Mouse (Mus musculus): ENCODE measurements around the gene Crp. TPM values are rescaled to one million over a fixed set of nuclear protein-coding genes. Genes with fewer than 3 reads are reported as not detected.
A peak's percentile ranks its signal among the peaks of the same experiment; 100 is the strongest.

Crp gene
- total RNA-seq (2015) = not detected in 2 replicates
- not detected in 2 replicates for total RNA-seq (2017)

GRCm38 (mm10) chr1:172697844-172698243 lies at the start of gene Crp:
TSS of gene Crp (plus strand) at chr1:172698055.
- ATAC-seq (replicated peaks; ENCODE audit: poor library complexity) = no peak

GRCm38 (mm10) chr1:172649396-172649795 lies 48.5 kb upstream of the Crp start:
- ATAC-seq (replicated peaks; ENCODE audit: poor library complexity) = no peak

DNA sequence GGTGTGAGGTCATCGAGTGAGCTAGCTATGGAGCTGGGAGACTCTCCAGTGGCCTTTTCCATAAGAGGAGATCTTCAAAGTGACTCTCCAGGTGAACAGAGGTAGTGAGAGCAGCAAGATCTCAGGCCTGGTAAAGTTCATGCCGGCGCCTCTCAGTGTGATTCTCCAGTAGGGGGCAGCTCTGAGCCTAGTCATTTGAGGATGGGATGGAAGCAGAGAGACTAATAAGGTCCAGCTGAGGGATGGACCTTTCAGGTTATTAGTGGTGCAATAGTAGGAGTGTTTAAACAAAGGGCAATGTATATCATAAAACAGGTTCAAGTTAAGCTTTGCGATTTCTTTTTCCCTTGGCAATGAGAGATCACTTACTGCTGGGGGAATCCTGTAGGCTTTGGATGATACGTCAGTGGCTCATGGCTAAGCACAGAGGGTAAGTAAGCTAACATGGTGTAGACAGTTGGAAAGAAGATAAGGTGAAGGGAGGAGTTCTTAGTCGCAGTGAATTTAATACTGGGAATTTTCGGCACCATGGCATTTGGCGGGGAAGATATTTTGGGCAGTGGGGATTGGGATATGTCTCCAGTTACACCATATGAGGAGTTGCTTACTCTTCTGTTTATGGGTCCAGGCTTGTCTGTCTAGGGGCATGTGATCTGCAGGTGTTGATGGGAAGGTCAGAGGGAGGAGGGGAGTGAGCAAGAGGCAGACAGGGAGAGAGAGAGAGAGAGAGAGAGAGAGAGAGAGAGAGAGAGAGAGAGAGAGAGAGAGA lies 47.2 kb upstream of the Crp start:
- peak; percentile 70 for ATAC-seq (replicated peaks; ENCODE audit: poor library complexity)

DNA sequence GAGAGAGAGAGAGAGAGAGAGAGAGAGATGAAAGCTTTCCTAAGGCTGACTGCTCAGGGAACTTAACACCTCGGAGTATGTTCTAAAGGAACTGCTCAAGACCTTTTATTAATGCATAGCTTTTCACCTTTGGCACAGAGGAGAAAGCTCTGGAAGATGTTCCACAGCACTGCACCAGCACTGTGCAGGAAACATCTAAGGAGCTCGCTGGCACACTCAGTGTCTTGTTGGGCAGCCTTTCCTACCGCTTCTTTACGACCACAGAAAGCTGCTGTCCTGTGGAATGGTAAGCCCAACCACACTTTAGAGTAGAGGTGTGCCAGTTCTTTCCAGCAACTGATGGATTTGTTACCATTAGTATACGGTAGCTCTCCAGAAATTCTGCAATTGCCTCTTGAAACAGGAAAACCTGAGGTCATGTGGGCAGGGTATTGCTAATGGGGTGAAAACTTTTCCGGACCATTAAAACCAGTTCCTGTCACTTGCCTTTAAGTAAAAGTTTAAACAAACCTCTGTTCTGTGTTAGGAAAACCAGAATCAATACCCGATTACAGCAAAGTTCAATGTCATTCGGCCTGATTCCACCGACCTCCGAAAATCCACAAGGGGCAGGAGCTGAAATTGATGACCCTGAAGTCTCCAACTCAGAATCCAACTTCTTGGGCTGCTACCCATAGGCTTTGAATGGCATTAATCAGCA lies 46.4 kb upstream of the Crp start:
- no peak for ATAC-seq (replicated peaks; ENCODE audit: poor library complexity)

GRCm38 (mm10) chr1:172652040-172652662 lies 45.7 kb upstream of the Crp start:
- ATAC-seq (replicated peaks; ENCODE audit: poor library complexity) = no peak

DNA sequence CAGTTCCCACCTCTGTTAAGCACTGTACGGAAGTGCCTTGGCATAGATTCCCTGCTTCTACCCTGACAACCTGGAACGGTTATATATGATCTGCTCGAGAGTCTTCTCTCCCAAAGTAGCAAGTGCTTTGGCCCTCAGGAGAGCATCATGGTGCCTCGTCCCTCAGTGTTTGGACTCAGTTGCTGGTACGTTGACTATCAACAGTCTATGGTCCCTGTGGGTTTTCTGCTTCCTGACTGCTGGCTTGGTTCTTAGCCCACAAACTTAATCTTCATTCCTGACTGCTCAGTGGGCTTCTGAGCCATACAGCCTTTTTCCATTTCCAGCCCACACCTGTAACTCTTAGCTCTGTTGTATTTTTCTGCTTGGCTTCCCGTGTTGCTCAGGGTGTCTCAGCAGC lies 44.0 kb upstream of the Crp start:
- ATAC-seq (replicated peaks; ENCODE audit: poor library complexity) = peak; percentile 30; the same call in 1 of the 2 replicates

- ATAC-seq (replicated peaks; ENCODE audit: poor library complexity) = no peak
These were observed 40.6 kb upstream of the Crp start for GRCm38 (mm10) chr1:172657266-172657665.

- no peak for ATAC-seq (replicated peaks; ENCODE audit: poor library complexity)
These were observed 38.2 kb upstream of the Crp start for GRCm38 (mm10) chr1:172659688-172660087.

DNA sequence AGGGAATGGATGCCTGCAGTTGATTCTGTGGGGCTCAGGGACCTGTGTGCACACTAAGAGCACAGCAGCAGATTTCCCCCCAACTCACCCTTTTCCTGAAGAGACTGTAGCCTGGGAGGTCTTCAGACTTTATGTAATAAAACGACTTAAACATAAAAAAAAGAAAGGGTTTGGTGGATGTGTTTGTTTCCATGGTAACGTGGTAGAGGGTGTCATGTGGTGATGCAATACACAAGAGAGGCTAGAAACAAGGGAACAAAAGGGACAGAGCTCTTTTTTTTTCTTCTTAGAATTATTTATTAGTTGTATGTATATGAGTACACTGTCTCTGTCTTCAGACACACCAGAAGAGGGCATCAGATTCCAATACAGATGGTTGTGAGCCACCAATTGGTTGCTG lies 32.4 kb upstream of the Crp start:
- peak; percentile 44; the same call in 1 of the 2 replicates for ATAC-seq (replicated peaks; ENCODE audit: poor library complexity)

DNA sequence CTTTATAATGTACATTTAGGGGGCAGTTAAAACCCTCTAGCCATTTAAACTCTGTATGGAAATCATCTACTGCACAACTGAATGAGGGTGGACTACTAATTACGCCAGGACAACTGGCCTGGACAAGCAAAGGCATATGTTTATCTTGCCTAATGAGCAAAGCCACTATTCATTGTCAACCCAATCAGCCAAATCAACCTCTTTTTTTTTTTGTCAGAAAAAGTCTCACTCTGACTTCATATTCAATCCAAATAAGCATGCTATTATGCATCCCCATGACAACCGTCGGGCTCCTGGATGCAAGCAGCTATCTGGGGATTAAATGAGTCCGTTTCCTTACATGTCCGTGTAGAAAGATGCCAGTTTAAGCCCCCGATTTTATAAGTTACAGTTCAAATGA lies 30.3 kb upstream of the Crp start:
- ATAC-seq (replicated peaks; ENCODE audit: poor library complexity) = no peak

DNA sequence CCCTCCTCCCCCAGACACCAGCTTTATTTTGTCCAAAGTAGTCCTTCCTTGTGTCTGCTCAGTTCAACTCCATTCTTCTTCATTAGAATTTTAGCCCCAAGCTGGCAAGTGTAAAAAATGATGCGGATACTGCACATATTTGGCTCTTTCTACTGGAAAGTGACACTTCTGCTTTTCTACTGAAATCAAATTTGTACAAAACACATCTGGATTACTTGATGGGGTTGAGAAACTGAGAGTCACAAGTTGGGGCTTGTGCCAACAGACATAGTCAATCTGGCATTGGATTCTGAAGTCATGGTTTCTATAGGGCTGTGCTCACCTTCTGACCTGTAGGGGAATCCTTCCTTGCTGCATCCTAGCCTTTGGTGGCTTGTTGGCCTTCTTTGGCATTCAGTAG lies 27.1 kb upstream of the Crp start:
- peak; percentile 58 for ATAC-seq (replicated peaks; ENCODE audit: poor library complexity)

GRCm38 (mm10) chr1:172680742-172681141 lies 17.1 kb upstream of the Crp start:
- ATAC-seq (replicated peaks; ENCODE audit: poor library complexity) = no peak

- no peak for ATAC-seq (replicated peaks; ENCODE audit: poor library complexity)
These were observed 14.3 kb upstream of the Crp start for GRCm38 (mm10) chr1:172683551-172683950.

GRCm38 (mm10) chr1:172683957-172684356 lies 13.9 kb upstream of the Crp start:
- ATAC-seq (replicated peaks; ENCODE audit: poor library complexity) = no peak

GRCm38 (mm10) chr1:172685178-172685577 lies 12.7 kb upstream of the Crp start:
- no peak for ATAC-seq (replicated peaks; ENCODE audit: poor library complexity)

DNA sequence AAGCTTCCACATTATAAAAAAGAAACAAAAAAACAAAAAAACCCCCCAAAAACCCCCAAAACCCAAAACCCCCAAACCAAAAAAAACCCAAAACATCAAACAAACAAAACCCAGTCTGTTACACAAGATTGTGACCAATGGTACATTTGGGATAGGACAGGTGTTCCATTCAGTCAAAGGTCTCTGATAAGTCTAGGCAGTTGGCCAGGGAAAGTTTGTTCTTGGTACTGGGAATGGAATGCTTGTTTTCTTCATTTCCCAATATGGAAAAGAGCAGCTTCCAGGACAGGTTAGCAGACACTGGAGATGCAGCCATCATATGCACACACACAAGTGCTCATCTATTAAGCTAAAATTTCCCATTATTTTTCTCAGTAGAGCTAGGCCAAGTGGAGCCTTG lies 433 bp upstream of the Crp start:
- no peak for ATAC-seq (replicated peaks; ENCODE audit: poor library complexity)

- no peak for ATAC-seq (replicated peaks; ENCODE audit: poor library complexity)
These were observed 3.0 kb downstream of the Crp start for GRCm38 (mm10) chr1:172700814-172701213.

GRCm38 (mm10) chr1:172701381-172701780 lies 3.5 kb downstream of the Crp start:
- ATAC-seq (replicated peaks; ENCODE audit: poor library complexity) = no peak

DNA sequence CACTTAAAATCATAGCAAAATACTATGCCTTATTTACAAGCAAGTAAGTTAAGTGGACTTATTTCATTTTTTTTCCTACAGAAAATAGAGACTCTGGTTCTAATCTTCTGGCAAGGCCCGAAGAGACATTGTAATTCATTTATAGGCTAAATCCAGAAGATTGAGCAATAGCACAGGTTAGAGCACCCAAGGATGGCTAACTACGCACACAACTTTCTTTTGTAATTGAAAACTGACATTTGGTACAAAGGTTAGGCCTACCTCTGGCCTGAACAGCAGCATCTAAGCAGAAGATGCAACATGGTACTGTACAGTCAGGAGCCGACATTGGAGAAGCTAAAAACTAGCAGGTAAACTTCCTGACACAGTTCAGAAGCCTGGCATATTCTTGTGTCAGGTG lies 4.0 kb downstream of the Crp start:
- ATAC-seq (replicated peaks; ENCODE audit: poor library complexity) = no peak

DNA sequence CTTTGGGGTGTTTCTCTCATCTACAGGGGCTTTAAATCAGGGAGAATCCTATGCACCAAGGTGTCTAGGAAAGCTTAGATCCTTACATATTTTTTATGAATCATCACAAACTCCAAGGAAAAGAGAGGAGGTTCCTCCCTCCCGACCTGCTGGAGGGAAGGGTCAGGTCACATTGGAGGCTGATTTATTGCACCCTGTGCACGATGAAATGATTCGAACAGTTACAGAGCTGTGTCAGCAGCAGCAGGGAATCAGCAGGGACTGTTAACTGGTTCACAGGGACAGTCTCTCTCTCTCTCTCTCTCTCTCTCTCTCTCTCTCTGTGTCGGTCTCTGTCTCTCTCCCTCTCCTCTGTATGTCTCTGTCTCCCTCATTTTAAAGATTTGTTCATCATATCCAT lies 6.9 kb downstream of the Crp start:
- no peak for ATAC-seq (replicated peaks; ENCODE audit: poor library complexity)

- ATAC-seq (replicated peaks; ENCODE audit: poor library complexity) = no peak
These were observed 8.4 kb downstream of the Crp start for GRCm38 (mm10) chr1:172706243-172706642.

GRCm38 (mm10) chr1:172709788-172710350 lies 12.0 kb downstream of the Crp start:
- no peak for ATAC-seq (replicated peaks; ENCODE audit: poor library complexity)
